Mouse (Mus musculus) midbrain, embryonic 12.5 days (tissue): ENCODE results near the gene Maml3. TPM values are rescaled to one million over a fixed set of nuclear protein-coding genes. Genes with fewer than 3 reads are reported as not detected.

Experiments
- ATAC-seq: fragments of 200-750 bp; cut with Nextera tagmentation; 2 replicates; pipeline ENCODE4 v1.8.0; 2017; ENCODE audit warnings: low read depth, moderate TSS enrichment, moderate library complexity; ENCODE audit not compliant: low FRiP score
- H3K27ac ChIP-seq: fragments of 300-500 bp; sonication (generic); replicated peaks from 2 replicates; pipeline ENCODE4 v1.5.1; 2016; ENCODE audit warnings: mild to moderate bottlenecking
- H3K27me3 ChIP-seq: fragments of 300-500 bp; sonication (generic); 2 replicates; pipeline ENCODE4 v1.6.1; 2016; ENCODE audit warnings: mild to moderate bottlenecking
- H3K36me3 ChIP-seq: fragments of 300-500 bp; sonication (generic); 2 replicates; pipeline ENCODE4 v1.6.1; 2016
- H3K4me1 ChIP-seq: fragments of 300-500 bp; sonication (generic); 2 replicates; pipeline ENCODE4 v1.6.1; 2016
- H3K4me2 ChIP-seq: fragments of 300-500 bp; sonication (generic); replicated peaks from 2 replicates; pipeline ENCODE4 v1.6.1; 2016; ENCODE audit warnings: mild to moderate bottlenecking, moderate library complexity
- H3K4me3 ChIP-seq: fragments of 300-500 bp; sonication (generic); 2 replicates; pipeline ENCODE4 v1.5.1; 2016; ENCODE audit warnings: mild to moderate bottlenecking
- H3K9ac ChIP-seq: fragments of 300-500 bp; sonication (generic); replicated peaks from 2 replicates; pipeline ENCODE4 v1.6.1; 2016; ENCODE audit warnings: mild to moderate bottlenecking, moderate library complexity
- H3K9me3 ChIP-seq: fragments of 300-500 bp; sonication (generic); 2 replicates; pipeline ENCODE4 v1.6.1; 2016; ENCODE audit warnings: mild to moderate bottlenecking
- WGBS: fragments of 180-500 bp; shearing (Covaris S2); methylation state at CpG from one replicate; pipeline ENCODE4 v1.1.7; 2016; 5-methylcytosine and 5-hydroxymethylcytosine counted together
- polyA plus RNA-seq: library from polyadenylated mRNA; unstranded; fragments of >200 nt; fragmentation: Nextera tagmentation; extraction: Ambion mirVana; gene quantifications from 2 replicates; pipeline ENCODE4 v1.2.1, GENCODE M21; 2016

Gene Maml3
- polyA plus RNA-seq, 1 experiment from 2014 or later = 8.2 TPM

DNA sequence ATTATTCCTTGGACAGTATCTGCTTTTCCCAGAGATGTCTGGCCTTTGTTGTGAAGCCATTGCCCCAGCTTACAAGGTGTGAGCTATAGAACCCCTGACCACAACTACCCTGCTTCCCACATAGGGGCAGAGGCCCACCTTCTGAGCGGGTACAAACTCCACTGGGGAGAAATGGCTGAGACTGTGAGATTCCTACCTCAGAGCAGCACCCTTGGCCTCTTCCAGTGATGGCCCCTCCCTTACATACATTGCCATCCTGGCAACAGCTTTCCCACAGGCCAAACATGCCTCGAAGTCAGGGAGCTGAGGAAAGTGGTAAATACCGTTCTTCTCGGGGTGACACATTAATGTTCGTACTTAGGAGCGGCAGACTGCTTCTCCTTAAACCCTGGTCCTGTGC is 118.4 kb downstream of the Maml3 start:
- Histone ChIP-seq H3K36me3 (no peaks in the 10 kb centered on the region), H3K9me3 (no peaks in the 10 kb centered on the region), H3K27ac (no peak overlapping the region), H3K4me3 (no peak overlapping the region), H3K27me3 (no peaks in the 10 kb centered on the region), H3K4me2 (no peak overlapping the region), H3K4me1 (peaks cover 18% of the 10 kb centered on the region), H3K9ac (no peak overlapping the region)
- 85% methylated on average over 6 of the region's 6 CpGs for WGBS
- no peak for ATAC-seq

DNA sequence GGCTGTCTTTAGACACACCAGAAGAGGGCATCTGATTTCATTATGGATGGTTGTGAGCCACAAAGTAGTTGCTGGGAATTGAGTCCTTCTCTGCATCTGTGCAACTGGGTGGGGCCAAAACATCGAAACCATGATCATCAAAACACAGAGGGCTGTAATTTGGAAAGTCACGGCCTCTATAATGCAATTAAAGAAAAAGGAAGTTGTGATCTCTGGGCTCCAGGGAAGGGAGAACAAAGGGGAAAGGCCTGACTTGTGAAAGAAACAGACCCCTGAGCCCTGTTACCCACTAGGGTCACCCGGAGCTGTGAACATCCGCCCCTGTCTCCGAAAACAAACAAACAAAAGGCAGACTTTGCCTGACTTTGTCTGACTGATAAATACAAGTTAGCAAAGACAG is 123.4 kb downstream of the Maml3 start:
- ATAC-seq = no peak
- Histone ChIP-seq H3K4me1 (peaks cover 16% of the 10 kb centered on the region), H3K36me3 (no peaks in the 10 kb centered on the region), H3K9ac (no peak overlapping the region), H3K9me3 (no peaks in the 10 kb centered on the region), H3K27me3 (no peaks in the 10 kb centered on the region), H3K4me3 (no peak overlapping the region), H3K27ac (no peak overlapping the region), H3K4me2 (no peak overlapping the region)
- WGBS = 63% methylated on average over 5 of the region's 5 CpGs

DNA sequence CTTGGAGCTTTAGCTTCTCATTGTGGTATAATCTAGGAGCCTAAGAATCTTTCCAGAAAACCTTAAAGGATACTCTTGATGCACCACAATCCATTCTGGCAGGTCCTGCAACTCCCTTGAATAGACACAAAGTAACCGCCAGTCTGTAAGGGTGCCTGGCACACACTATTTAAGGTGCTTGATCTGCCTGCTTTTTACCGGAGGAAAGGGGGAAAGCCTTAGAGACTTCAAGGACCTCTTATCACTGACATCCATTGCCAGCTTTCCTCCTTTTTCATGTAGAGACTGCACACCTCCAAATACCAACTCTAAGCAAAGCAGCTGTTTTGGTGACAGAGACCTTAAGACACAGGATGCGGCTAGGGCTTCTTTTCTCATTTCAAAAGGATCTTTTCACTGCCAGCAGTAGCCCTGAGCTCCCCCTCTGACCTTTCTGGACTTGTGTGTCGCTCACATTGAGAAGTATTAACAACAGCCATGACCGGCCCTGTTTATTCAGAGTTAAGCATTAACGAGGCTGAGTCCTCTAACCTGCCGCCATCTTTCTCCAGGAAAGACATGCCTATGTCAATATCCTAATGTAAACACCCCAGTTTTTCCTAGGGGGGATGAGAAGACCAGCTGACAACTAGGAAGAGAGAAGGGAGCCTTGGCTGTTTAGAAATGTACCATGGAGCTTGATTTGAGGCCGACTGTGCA is 127.1 kb downstream of the Maml3 start:
- no peaks in the 10 kb centered on the region for H3K27me3 ChIP-seq
- H3K9me3 ChIP-seq = no peaks in the 10 kb centered on the region
- no peak overlapping the region for H3K9ac ChIP-seq
- H3K36me3 ChIP-seq = no peaks in the 10 kb centered on the region
- no peak for ATAC-seq
- H3K4me1 ChIP-seq = peaks cover 5% of the 10 kb centered on the region; the same call in 1 of the 2 replicates
- no peak overlapping the region for H3K4me2 ChIP-seq
- H3K27ac ChIP-seq = peak overlapping the region; percentile 15; the same call in 1 of the 2 replicates
- H3K4me3 ChIP-seq = no peak overlapping the region
- WGBS = 47% methylated on average over 8 of the region's 8 CpGs

GRCm38 (mm10) chr3:51974601-51975000 is 130.3 kb downstream of the Maml3 start:
- Histone ChIP-seq H3K36me3 (no peaks in the 10 kb centered on the region), H3K27ac (no peak overlapping the region), H3K9me3 (no peaks in the 10 kb centered on the region), H3K9ac (no peak overlapping the region), H3K4me1 (no peaks in the 10 kb centered on the region), H3K4me2 (no peak overlapping the region), H3K4me3 (no peak overlapping the region), H3K27me3 (no peaks in the 10 kb centered on the region)
- 96% methylated on average over 7 of the region's 7 CpGs for WGBS
- no peak for ATAC-seq

GRCm38 (mm10) chr3:51974153-51974552 is 130.7 kb downstream of the Maml3 start:
- Histone ChIP-seq H3K9me3 (no peaks in the 10 kb centered on the region), H3K4me1 (no peaks in the 10 kb centered on the region), H3K9ac (no peak overlapping the region), H3K36me3 (no peaks in the 10 kb centered on the region), H3K27ac (no peak overlapping the region), H3K4me3 (no peak overlapping the region), H3K27me3 (no peaks in the 10 kb centered on the region), H3K4me2 (no peak overlapping the region)
- WGBS = 96% methylated on average over 6 of the region's 6 CpGs
- no peak for ATAC-seq

- ATAC-seq = no peak
- Histone ChIP-seq H3K4me1 (no peaks in the 10 kb centered on the region), H3K9me3 (no peaks in the 10 kb centered on the region), H3K27ac (no peak overlapping the region), H3K9ac (no peak overlapping the region), H3K4me3 (no peak overlapping the region), H3K4me2 (no peak overlapping the region), H3K36me3 (no peaks in the 10 kb centered on the region), H3K27me3 (no peaks in the 10 kb centered on the region)
- 57% methylated on average over 6 of the region's 6 CpGs for WGBS
Observed at GRCm38 (mm10) chr3:51972576-51972975, 132.3 kb downstream of the Maml3 start.

- Histone ChIP-seq H3K4me2 (no peak overlapping the region), H3K4me1 (peaks cover 5% of the 10 kb centered on the region), H3K36me3 (no peaks in the 10 kb centered on the region), H3K9me3 (no peaks in the 10 kb centered on the region), H3K9ac (no peak overlapping the region), H3K27me3 (no peaks in the 10 kb centered on the region), H3K4me3 (no peak overlapping the region), H3K27ac (no peak overlapping the region)
- WGBS = 88% methylated on average over 2 of the region's 2 CpGs
- no peak for ATAC-seq
Observed at GRCm38 (mm10) chr3:51970489-51970888, 134.4 kb downstream of the Maml3 start.

- no peak for ATAC-seq
- Histone ChIP-seq H3K9ac (no peak overlapping the region), H3K4me3 (no peak overlapping the region), H3K27me3 (no peaks in the 10 kb centered on the region), H3K27ac (no peak overlapping the region), H3K4me1 (peaks cover 15% of the 10 kb centered on the region), H3K36me3 (no peaks in the 10 kb centered on the region), H3K9me3 (no peaks in the 10 kb centered on the region), H3K4me2 (no peak overlapping the region)
- 72% methylated on average over 6 of the region's 6 CpGs for WGBS
Observed at GRCm38 (mm10) chr3:51969451-51969850, 135.4 kb downstream of the Maml3 start.

GRCm38 (mm10) chr3:51965841-51966240 is 139.0 kb downstream of the Maml3 start:
- 70% methylated on average over 7 of the region's 7 CpGs for WGBS
- no peaks in the 10 kb centered on the region for H3K27me3 ChIP-seq
- peak overlapping the region; percentile 80 for H3K27ac ChIP-seq
- no peaks in the 10 kb centered on the region for H3K9me3 ChIP-seq
- no peak overlapping the region for H3K9ac ChIP-seq
- H3K4me1 ChIP-seq = peaks cover 34% of the 10 kb centered on the region
- H3K4me2 ChIP-seq = no peak overlapping the region
- H3K36me3 ChIP-seq = no peaks in the 10 kb centered on the region
- no peak overlapping the region for H3K4me3 ChIP-seq
- ATAC-seq = no peak

DNA sequence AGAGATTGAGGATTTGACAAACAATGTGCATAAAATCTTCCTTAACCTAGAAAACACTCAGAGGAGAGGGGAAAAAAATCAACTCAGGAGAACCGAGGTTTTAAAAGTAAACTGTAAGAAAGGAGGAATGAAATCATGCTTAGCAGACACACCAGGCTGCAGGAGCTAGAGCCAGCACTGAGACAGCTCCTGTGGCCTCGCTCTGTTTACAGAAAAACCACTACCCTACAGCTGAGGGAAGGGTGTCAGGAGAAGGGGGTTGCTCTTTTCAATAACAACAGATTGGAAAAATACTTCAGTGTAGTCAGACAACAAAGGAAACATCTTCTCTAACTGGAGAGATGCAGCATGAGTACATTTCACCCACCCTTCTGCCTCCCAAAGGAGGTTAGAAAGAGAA is 139.4 kb downstream of the Maml3 start:
- no peaks in the 10 kb centered on the region for H3K9me3 ChIP-seq
- no peaks in the 10 kb centered on the region for H3K27me3 ChIP-seq
- H3K4me2 ChIP-seq = no peak overlapping the region
- H3K27ac ChIP-seq = peak overlapping the region; percentile 80
- H3K4me1 ChIP-seq = peaks cover 34% of the 10 kb centered on the region
- no peak overlapping the region for H3K9ac ChIP-seq
- ATAC-seq = no peak
- WGBS = 30% methylated on average over 2 of the region's 2 CpGs
- H3K36me3 ChIP-seq = no peaks in the 10 kb centered on the region
- H3K4me3 ChIP-seq = no peak overlapping the region

GRCm38 (mm10) chr3:51965008-51965407 is 139.9 kb downstream of the Maml3 start:
- Histone ChIP-seq H3K4me1 (peaks cover 34% of the 10 kb centered on the region), H3K36me3 (no peaks in the 10 kb centered on the region), H3K4me3 (no peak overlapping the region), H3K9me3 (no peaks in the 10 kb centered on the region), H3K27me3 (no peaks in the 10 kb centered on the region), H3K9ac (no peak overlapping the region), H3K4me2 (no peak overlapping the region), H3K27ac (peak overlapping the region; percentile 80)
- 21% methylated on average over 3 of the region's 3 CpGs for WGBS
- no peak for ATAC-seq

- Histone ChIP-seq H3K4me1 (peaks cover 36% of the 10 kb centered on the region), H3K9me3 (no peaks in the 10 kb centered on the region), H3K9ac (peak overlapping the region; percentile 25), H3K27ac (peak overlapping the region; percentile 80), H3K36me3 (no peaks in the 10 kb centered on the region), H3K4me2 (peak overlapping the region; percentile 26), H3K4me3 (no peak overlapping the region), H3K27me3 (no peaks in the 10 kb centered on the region)
- 12% methylated on average over 4 of the region's 4 CpGs for WGBS
- peak; percentile 87 for ATAC-seq
Observed at GRCm38 (mm10) chr3:51963891-51964593, 140.8 kb downstream of the Maml3 start.
